Mouse (Mus musculus): ENCODE results near the gene Pcdh7. TPM values are rescaled to one million over a fixed set of nuclear protein-coding genes. Genes with fewer than 3 reads are reported as not detected.
A peak's percentile ranks its signal among the peaks of the same experiment; 100 is the strongest.

The Pcdh7 gene
- polyA plus RNA-seq, 1 experiment from 2014 or later, result 37.5 TPM

DNA sequence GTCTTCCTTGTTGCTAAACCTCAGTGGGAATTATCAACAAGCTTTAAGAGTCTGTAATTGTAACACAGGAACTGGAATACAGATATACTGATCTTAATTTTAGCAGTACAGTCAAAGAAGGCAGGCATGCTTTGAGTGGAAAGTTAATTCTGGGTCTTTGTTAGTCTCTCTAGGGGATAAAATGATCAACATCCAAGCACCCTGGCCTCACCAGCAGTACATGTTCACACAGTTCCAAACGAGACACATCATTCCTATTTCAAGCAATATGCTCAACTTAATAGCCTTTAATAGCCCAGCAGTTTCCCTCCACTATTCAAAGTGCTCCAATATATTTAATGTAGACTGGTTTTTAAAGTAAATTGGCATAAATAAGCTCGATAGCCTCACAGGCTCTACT is 275.8 kb downstream of the Pcdh7 start:
- ATAC-seq (ENCODE audit: low FRiP score) (no peak), DNase-seq (ENCODE audit: low spot score) (no peak)
- Histone ChIP-seq H3K4me3 (replicated peaks; ENCODE audit: low read length) (no peak overlapping the region), H3K27me3 (ENCODE audit: control insufficient read depth, insufficient read depth, low read length) (no peaks in the 10 kb centered on the region), H3K36me3 (replicated peaks; ENCODE audit: control insufficient read depth, insufficient read depth) (no peaks in the 10 kb centered on the region), H3K9ac (no peak overlapping the region), H3K9me3 (ENCODE audit: control insufficient read depth, low read length) (no peaks in the 10 kb centered on the region), H3K4me2 (replicated peaks) (no peak overlapping the region), H3K27ac (no peak overlapping the region), H3K4me1 (replicated peaks; ENCODE audit: control insufficient read depth, insufficient read depth, low read length) (no peaks in the 10 kb centered on the region)
- 86% methylated on average over 2 of the region's 2 CpGs for WGBS

DNA sequence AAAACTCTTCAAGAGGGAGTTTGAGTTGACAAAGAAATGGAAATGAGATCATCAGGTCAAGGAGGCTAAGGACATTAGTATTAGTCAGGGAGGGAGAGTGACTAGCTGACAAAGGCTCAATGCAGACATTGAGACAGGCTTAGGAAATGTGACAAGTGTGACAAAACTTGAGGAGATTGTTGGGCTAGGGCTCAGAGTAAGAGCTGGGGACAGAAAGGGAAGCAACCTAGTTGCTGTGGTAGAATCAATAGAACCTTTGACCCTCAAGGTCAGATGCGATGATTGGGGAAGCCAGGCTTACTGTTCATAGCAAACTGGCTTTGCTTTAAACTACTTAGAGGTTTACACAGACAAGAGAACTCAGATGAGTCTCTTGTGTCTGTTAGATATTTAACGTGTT is 303.6 kb downstream of the Pcdh7 start:
- Histone ChIP-seq H3K9me3 (ENCODE audit: control insufficient read depth, low read length) (no peaks in the 10 kb centered on the region), H3K4me1 (replicated peaks; ENCODE audit: control insufficient read depth, insufficient read depth, low read length) (peaks cover 3% of the 10 kb centered on the region; the same call in 1 of the 2 replicates), H3K4me3 (replicated peaks; ENCODE audit: low read length) (no peak overlapping the region), H3K27me3 (ENCODE audit: control insufficient read depth, insufficient read depth, low read length) (no peaks in the 10 kb centered on the region), H3K9ac (no peak overlapping the region), H3K4me2 (replicated peaks) (no peak overlapping the region), H3K36me3 (replicated peaks; ENCODE audit: control insufficient read depth, insufficient read depth) (no peaks in the 10 kb centered on the region), H3K27ac (no peak overlapping the region)
- WGBS, result 53% methylated on average over 2 of the region's 2 CpGs
- ATAC-seq (ENCODE audit: low FRiP score) (no peak), DNase-seq (ENCODE audit: low spot score) (no peak)

DNA sequence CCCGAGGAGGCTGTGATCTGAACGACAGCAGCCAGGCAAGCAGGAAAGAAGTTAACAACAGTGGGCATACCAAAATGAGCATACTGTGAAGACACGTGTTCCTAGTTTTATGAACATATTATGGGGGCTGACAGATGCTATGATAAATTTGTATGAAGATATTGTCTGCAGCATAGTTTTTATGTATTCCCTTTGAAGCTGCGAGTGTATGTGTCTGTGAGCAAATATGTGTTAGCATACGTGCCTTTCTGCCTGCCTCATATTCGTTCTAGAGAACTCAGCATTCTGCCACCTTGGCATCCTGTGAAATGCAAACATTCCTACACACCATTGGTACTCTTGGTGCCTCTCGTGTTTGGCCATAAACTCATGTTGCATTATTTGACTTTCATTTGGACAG is 307.4 kb downstream of the Pcdh7 start:
- Histone ChIP-seq H3K36me3 (replicated peaks; ENCODE audit: control insufficient read depth, insufficient read depth) (no peaks in the 10 kb centered on the region), H3K4me1 (replicated peaks; ENCODE audit: control insufficient read depth, insufficient read depth, low read length) (peaks cover 3% of the 10 kb centered on the region; the same call in 1 of the 2 replicates), H3K4me2 (replicated peaks) (no peak overlapping the region), H3K27ac (no peak overlapping the region), H3K9ac (no peak overlapping the region), H3K4me3 (replicated peaks; ENCODE audit: low read length) (no peak overlapping the region), H3K9me3 (ENCODE audit: control insufficient read depth, low read length) (no peaks in the 10 kb centered on the region), H3K27me3 (ENCODE audit: control insufficient read depth, insufficient read depth, low read length) (no peaks in the 10 kb centered on the region)
- WGBS, result 79% methylated on average over 7 of the region's 7 CpGs
- ATAC-seq (ENCODE audit: low FRiP score), result no peak
- no peak for DNase-seq (ENCODE audit: low spot score)

DNA sequence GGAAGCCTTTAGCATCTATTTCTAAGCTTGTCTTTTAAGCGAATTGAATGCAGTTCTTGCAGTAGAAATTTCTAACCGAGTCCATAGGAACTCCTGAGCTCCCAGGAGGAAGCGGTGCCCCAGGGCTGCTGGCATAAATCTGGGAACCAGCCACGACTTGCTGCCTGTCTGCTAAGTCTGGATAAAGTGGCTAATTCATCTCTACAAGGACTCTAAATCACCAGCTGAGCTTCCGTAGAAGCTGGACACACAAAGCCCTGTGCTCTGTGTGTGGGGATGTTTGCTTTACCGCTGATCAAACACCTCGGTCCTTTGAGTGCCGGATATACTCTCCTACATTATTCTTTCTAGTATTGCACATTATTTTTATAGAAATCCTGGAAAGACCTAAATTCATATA is 308.0 kb downstream of the Pcdh7 start:
- H3K9ac ChIP-seq, result no peak overlapping the region
- no peaks in the 10 kb centered on the region for H3K36me3 ChIP-seq (replicated peaks; ENCODE audit: control insufficient read depth, insufficient read depth)
- no peaks in the 10 kb centered on the region for H3K27me3 ChIP-seq (ENCODE audit: control insufficient read depth, insufficient read depth, low read length)
- ATAC-seq (ENCODE audit: low FRiP score) (peak; percentile 43; the same call in 1 of the 2 replicates), DNase-seq (ENCODE audit: low spot score) (no peak)
- no peak overlapping the region for H3K27ac ChIP-seq
- no peak overlapping the region for H3K4me3 ChIP-seq (replicated peaks; ENCODE audit: low read length)
- peaks cover 3% of the 10 kb centered on the region; the same call in 1 of the 2 replicates for H3K4me1 ChIP-seq (replicated peaks; ENCODE audit: control insufficient read depth, insufficient read depth, low read length)
- 39% methylated on average over 8 of the region's 8 CpGs for WGBS
- H3K9me3 ChIP-seq (ENCODE audit: control insufficient read depth, low read length), result no peaks in the 10 kb centered on the region
- no peak overlapping the region for H3K4me2 ChIP-seq (replicated peaks)

DNA sequence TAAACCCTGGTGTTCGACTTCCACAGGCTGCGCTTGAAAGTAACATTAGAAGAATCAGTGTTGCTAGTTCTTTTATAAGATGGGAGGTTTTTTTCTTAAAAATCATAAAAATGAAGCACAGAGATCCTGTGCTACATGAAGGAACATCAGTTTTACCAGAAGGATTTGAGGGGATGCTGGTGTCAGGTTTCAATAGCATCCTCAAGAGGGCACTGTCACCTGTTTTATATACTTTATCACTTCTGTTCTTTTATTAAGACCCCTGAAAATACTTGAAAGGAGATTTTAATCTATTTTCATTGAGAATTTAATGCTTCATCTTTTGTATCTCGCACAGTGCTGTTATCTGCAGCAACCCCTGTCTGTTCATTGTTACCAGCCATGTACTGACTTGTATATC is 322.1 kb downstream of the Pcdh7 start:
- WGBS, result 72% methylated on average over 3 of the region's 3 CpGs
- H3K4me3 ChIP-seq (replicated peaks; ENCODE audit: low read length), result no peak overlapping the region
- no peak overlapping the region for H3K9ac ChIP-seq
- DNase-seq (ENCODE audit: low spot score) (peak; percentile 37), ATAC-seq (ENCODE audit: low FRiP score) (no peak)
- H3K27ac ChIP-seq, result no peak overlapping the region
- H3K9me3 ChIP-seq (ENCODE audit: control insufficient read depth, low read length), result no peaks in the 10 kb centered on the region
- H3K36me3 ChIP-seq (replicated peaks; ENCODE audit: control insufficient read depth, insufficient read depth), result no peaks in the 10 kb centered on the region
- H3K27me3 ChIP-seq (ENCODE audit: control insufficient read depth, insufficient read depth, low read length), result no peaks in the 10 kb centered on the region
- no peak overlapping the region for H3K4me2 ChIP-seq (replicated peaks)
- H3K4me1 ChIP-seq (replicated peaks; ENCODE audit: control insufficient read depth, insufficient read depth, low read length), result 0 out of 2 replicates have a peak, but pooled peaks cover 3% of the 10 kb centered on the region

DNA sequence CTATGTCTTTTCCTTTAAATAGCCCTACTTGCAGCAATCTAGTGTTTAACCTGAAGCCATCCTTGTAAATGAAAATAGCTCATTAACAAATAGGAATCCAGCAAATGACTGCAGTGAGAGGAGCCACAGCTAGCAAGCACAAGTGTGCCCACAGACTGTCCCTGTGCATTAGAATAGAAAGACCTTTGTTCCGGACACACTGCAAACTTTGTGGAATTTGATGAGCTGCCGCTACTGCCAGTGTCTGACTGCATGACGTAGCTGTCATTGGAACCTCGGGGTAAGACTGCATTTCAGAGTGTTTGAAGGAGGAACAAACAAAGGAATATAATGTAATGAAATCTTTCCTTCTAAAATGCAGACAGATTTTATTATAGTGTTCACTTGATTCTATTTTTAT is 326.4 kb downstream of the Pcdh7 start:
- Histone ChIP-seq H3K27me3 (ENCODE audit: control insufficient read depth, insufficient read depth, low read length) (no peaks in the 10 kb centered on the region), H3K27ac (no peak overlapping the region), H3K4me3 (replicated peaks; ENCODE audit: low read length) (no peak overlapping the region), H3K9me3 (ENCODE audit: control insufficient read depth, low read length) (no peaks in the 10 kb centered on the region), H3K4me2 (replicated peaks) (no peak overlapping the region), H3K9ac (no peak overlapping the region), H3K4me1 (replicated peaks; ENCODE audit: control insufficient read depth, insufficient read depth, low read length) (0 out of 2 replicates have a peak, but pooled peaks cover 3% of the 10 kb centered on the region), H3K36me3 (replicated peaks; ENCODE audit: control insufficient read depth, insufficient read depth) (no peaks in the 10 kb centered on the region)
- ATAC-seq (ENCODE audit: low FRiP score), result no peak
- WGBS, result 33% methylated on average over 4 of the region's 4 CpGs
- no peak for DNase-seq (ENCODE audit: low spot score)

DNA sequence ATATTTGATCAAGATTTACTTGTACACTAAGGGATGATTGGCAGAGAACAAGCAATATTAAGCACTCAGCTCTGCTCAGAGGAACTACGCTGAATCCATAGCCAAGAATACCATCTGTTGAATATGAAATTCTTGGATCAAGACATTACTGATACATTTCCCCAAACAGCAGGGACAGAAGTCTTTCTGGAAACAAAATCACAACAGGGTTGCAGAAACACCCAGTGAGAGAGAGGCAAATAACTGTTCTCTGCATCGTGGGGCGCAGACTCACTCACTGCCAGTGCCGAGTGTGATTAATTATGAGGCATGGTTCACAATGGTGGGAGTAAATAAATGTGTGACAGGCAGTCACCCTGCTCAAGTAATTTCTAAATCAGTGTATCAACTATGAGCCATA is 363.3 kb downstream of the Pcdh7 start:
- Histone ChIP-seq H3K36me3 (replicated peaks; ENCODE audit: control insufficient read depth, insufficient read depth) (no peaks in the 10 kb centered on the region), H3K4me2 (replicated peaks) (no peak overlapping the region), H3K4me3 (replicated peaks; ENCODE audit: low read length) (no peak overlapping the region), H3K27me3 (ENCODE audit: control insufficient read depth, insufficient read depth, low read length) (no peaks in the 10 kb centered on the region), H3K9ac (no peak overlapping the region), H3K9me3 (ENCODE audit: control insufficient read depth, low read length) (no peaks in the 10 kb centered on the region), H3K27ac (no peak overlapping the region), H3K4me1 (replicated peaks; ENCODE audit: control insufficient read depth, insufficient read depth, low read length) (no peaks in the 10 kb centered on the region)
- ATAC-seq (ENCODE audit: low FRiP score) (no peak; the same call in 1 of the 2 replicates), DNase-seq (ENCODE audit: low spot score) (no peak)
- WGBS, result 49% methylated on average over 4 of the region's 4 CpGs

DNA sequence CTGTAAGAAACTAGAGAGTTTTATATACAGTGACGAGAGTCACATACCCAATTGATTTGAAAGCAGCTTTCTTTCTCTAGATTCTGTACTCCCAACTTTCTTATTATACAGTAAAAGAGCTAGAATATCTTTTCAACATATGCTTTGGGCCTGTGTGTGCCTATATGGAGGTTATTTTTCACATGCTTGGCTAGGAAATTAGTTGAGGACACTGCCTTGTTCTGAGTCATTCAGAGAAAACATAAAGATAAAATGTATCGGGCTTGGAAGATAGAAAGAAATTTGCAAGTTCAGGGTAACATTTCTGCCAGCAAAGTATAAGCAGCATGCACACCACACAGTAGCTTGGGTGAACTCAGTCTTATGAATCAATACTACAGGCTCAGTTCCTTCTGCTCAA is 364.5 kb downstream of the Pcdh7 start:
- no peak overlapping the region for H3K9ac ChIP-seq
- H3K4me3 ChIP-seq (replicated peaks; ENCODE audit: low read length), result no peak overlapping the region
- no peak for ATAC-seq (ENCODE audit: low FRiP score)
- 96% methylated on average over 2 of the region's 2 CpGs for WGBS
- no peaks in the 10 kb centered on the region for H3K4me1 ChIP-seq (replicated peaks; ENCODE audit: control insufficient read depth, insufficient read depth, low read length)
- no peak overlapping the region for H3K27ac ChIP-seq
- no peaks in the 10 kb centered on the region for H3K27me3 ChIP-seq (ENCODE audit: control insufficient read depth, insufficient read depth, low read length)
- DNase-seq (ENCODE audit: low spot score), result no peak
- no peaks in the 10 kb centered on the region for H3K36me3 ChIP-seq (replicated peaks; ENCODE audit: control insufficient read depth, insufficient read depth)
- no peak overlapping the region for H3K4me2 ChIP-seq (replicated peaks)
- no peaks in the 10 kb centered on the region for H3K9me3 ChIP-seq (ENCODE audit: control insufficient read depth, low read length)

DNA sequence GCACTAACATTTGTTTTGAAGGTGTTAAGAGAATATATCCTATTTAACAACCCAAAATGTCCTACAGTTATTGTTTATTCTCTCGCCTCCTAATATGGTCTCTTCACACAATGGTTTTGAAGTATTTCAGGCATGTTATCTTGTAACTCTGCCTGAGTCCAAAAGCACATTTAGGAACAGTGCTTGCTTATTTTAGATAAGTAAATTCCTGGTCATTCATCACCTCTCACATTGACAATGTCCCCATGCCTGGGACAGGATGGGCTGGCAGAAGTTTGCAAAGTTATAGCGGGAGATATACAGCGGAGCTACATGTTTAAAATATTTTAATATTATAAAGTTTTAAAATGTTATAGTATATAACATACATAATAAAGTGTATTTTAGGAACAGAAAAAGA is 365.3 kb downstream of the Pcdh7 start:
- no peak for DNase-seq (ENCODE audit: low spot score)

DNA sequence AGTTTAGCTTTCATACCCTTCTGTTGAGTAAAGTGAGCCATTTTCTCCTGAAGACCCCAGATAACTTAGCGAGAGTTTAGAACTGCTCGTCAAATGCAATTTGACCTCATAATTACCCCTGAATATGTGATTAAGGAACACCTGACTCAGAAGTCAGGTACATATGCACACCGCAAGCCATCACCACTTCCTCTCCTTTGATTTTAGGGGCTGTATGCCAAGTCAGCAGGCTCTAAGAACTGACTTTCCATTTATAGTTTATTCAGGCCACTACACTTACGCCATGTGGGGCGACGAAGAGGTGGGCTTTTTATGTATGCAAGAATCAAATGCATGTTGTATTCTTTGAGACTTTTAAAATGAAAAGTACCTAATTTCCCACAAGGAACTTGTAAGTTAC is 366.2 kb downstream of the Pcdh7 start:
- Histone ChIP-seq H3K27me3 (ENCODE audit: control insufficient read depth, insufficient read depth, low read length) (no peaks in the 10 kb centered on the region), H3K36me3 (replicated peaks; ENCODE audit: control insufficient read depth, insufficient read depth) (no peaks in the 10 kb centered on the region), H3K27ac (no peak overlapping the region), H3K9me3 (ENCODE audit: control insufficient read depth, low read length) (no peaks in the 10 kb centered on the region), H3K4me2 (replicated peaks) (no peak overlapping the region), H3K4me3 (replicated peaks; ENCODE audit: low read length) (no peak overlapping the region), H3K9ac (no peak overlapping the region), H3K4me1 (replicated peaks; ENCODE audit: control insufficient read depth, insufficient read depth, low read length) (no peaks in the 10 kb centered on the region)
- ATAC-seq (ENCODE audit: low FRiP score) (no peak), DNase-seq (ENCODE audit: low spot score) (no peak)
- 90% methylated on average over 6 of the region's 6 CpGs for WGBS

More for the DNA sequence above, 365.3 kb downstream of the Pcdh7 start:
- no peaks in the 10 kb centered on the region for H3K27me3 ChIP-seq (ENCODE audit: control insufficient read depth, insufficient read depth, low read length)
- 98% methylated on average over 3 of the region's 3 CpGs for WGBS
- ATAC-seq (ENCODE audit: low FRiP score), result no peak
- no peak overlapping the region for H3K9ac ChIP-seq
- H3K36me3 ChIP-seq (replicated peaks; ENCODE audit: control insufficient read depth, insufficient read depth), result no peaks in the 10 kb centered on the region
- no peaks in the 10 kb centered on the region for H3K4me1 ChIP-seq (replicated peaks; ENCODE audit: control insufficient read depth, insufficient read depth, low read length)
- H3K27ac ChIP-seq, result no peak overlapping the region
- H3K4me3 ChIP-seq (replicated peaks; ENCODE audit: low read length), result no peak overlapping the region
- H3K9me3 ChIP-seq (ENCODE audit: control insufficient read depth, low read length), result no peaks in the 10 kb centered on the region
- H3K4me2 ChIP-seq (replicated peaks), result no peak overlapping the region
